Mouse (Mus musculus) stomach, postnatal 0 days (tissue): ENCODE measurements around the gene 4921536K21Rik. TPM values are rescaled to one million over a fixed set of nuclear protein-coding genes. Genes with fewer than 3 reads are reported as not detected.

Experiments used
- ATAC-seq: fragments of 200-750 bp; cut with Nextera tagmentation; 2 replicates; pipeline ENCODE4 v1.8.0; 2017; ENCODE audit not compliant: low FRiP score, low TSS enrichment
- DNase-seq: peaks from one replicate; pipeline ENCODE4 v3.0.0-alpha.2; 2016; ENCODE audit warnings: low spot score
- H3K27ac ChIP-seq: fragments of 300-500 bp; sonication (generic); replicated peaks from 2 replicates; pipeline ENCODE4 v1.5.1; 2014; ENCODE audit warnings: mild to moderate bottlenecking, control low read depth
- H3K27me3 ChIP-seq: fragments of 300-500 bp; sonication (generic); 2 replicates; pipeline ENCODE4 v1.6.1; 2014; ENCODE audit warnings: low read length; ENCODE audit not compliant: control insufficient read depth, insufficient read depth
- H3K36me3 ChIP-seq: fragments of 300-500 bp; sonication (generic); 2 replicates; pipeline ENCODE4 v1.6.1; 2014; ENCODE audit warnings: low read length, mixed read lengths; ENCODE audit not compliant: control insufficient read depth, insufficient read depth
- H3K4me1 ChIP-seq: fragments of 300-500 bp; sonication (generic); replicated peaks from 2 replicates; pipeline ENCODE4 v1.6.1; 2014; ENCODE audit warnings: antibody characterized with exemption; ENCODE audit not compliant: control insufficient read depth, insufficient read depth
- H3K4me2 ChIP-seq: fragments of 300-500 bp; sonication (generic); replicated peaks from 2 replicates; pipeline ENCODE4 v1.6.1; 2014; ENCODE audit warnings: low read depth, mild to moderate bottlenecking, control low read depth, moderate library complexity
- H3K4me3 ChIP-seq: fragments of 300-500 bp; sonication (generic); 2 replicates; pipeline ENCODE4 v1.5.1; 2014; ENCODE audit warnings: low read depth, low read length, control low read depth
- H3K9ac ChIP-seq: fragments of 300-500 bp; sonication (generic); 2 replicates; pipeline ENCODE4 v1.6.1; 2014; ENCODE audit warnings: mild to moderate bottlenecking, low read length, control low read depth, mixed read lengths
- H3K9me3 ChIP-seq: fragments of 300-500 bp; sonication (generic); 2 replicates; pipeline ENCODE4 v1.6.1; 2016; ENCODE audit warnings: low read length; ENCODE audit not compliant: control insufficient read depth
- CTCF ChIP-seq: IDR thresholded peaks from 2 replicates; pipeline ENCODE4 v1.5.1; 2016; ENCODE audit warnings: antibody characterized with exemption, low read depth, mild to moderate bottlenecking, moderate library complexity
- EP300 ChIP-seq: optimal IDR thresholded peaks from 2 replicates; pipeline ENCODE3; 2016; ENCODE audit warnings: antibody characterized with exemption
- WGBS: fragments of 180-500 bp; shearing (Covaris S2); extraction: QIAGEN DNeasy Blood & Tissue Kit; methylation state at CpG from one replicate; pipeline ENCODE4 v1.1.7; 2014; 5-methylcytosine and 5-hydroxymethylcytosine counted together
- polyA plus RNA-seq: library from polyadenylated mRNA; unstranded; fragments of >200 nt; fragmentation: Nextera tagmentation; extraction: Ambion mirVana; gene quantifications from 2 replicates; pipeline ENCODE4 v1.2.1, GENCODE M21; 2015

The 4921536K21Rik gene
- polyA plus RNA-seq, 1 experiment from 2014 or later: 0.12 TPM

GRCm38 (mm10) chr11:3895458-3895857, 560 bp upstream of the 4921536K21Rik start:
- Histone ChIP-seq H3K4me3 (peak overlapping the region; percentile 44), H3K9ac (peak overlapping the region; percentile 62), H3K9me3 (no peaks in the 10 kb centered on the region), H3K4me1 (no peaks in the 10 kb centered on the region), H3K36me3 (0 out of 2 replicates have a peak, but pooled peaks cover 2% of the 10 kb centered on the region), H3K27ac (0 out of 2 replicates have a peak overlapping the region, but pooled peaks have one; percentile 45), H3K4me2 (peak overlapping the region; percentile 88), H3K27me3 (no peaks in the 10 kb centered on the region)
- ATAC-seq: peak; percentile 51
- WGBS: 1% methylated on average over 10 of the region's 10 CpGs
- TF ChIP-seq CTCF: no peak
- TF ChIP-seq EP300: no peak
- DNase-seq: no peak

GRCm38 (mm10) chr11:3893970-3894369, 928 bp downstream of the 4921536K21Rik start:
- Histone ChIP-seq H3K4me2 (no peak overlapping the region; the same call in 1 of the 2 replicates), H3K9ac (no peak overlapping the region), H3K4me1 (no peaks in the 10 kb centered on the region), H3K9me3 (no peaks in the 10 kb centered on the region), H3K4me3 (no peak overlapping the region), H3K36me3 (no peaks in the 10 kb centered on the region), H3K27ac (no peak overlapping the region), H3K27me3 (no peaks in the 10 kb centered on the region)
- WGBS: 72% methylated on average over 6 of the region's 6 CpGs
- ATAC-seq (no peak), DNase-seq (no peak)
- TF ChIP-seq CTCF: no peak
- TF ChIP-seq EP300: no peak

GRCm38 (mm10) chr11:3887331-3887730, 7.6 kb downstream of the 4921536K21Rik start:
- Histone ChIP-seq H3K4me1 (no peaks in the 10 kb centered on the region), H3K27ac (no peak overlapping the region), H3K4me2 (no peak overlapping the region), H3K4me3 (no peak overlapping the region), H3K9me3 (no peaks in the 10 kb centered on the region), H3K27me3 (no peaks in the 10 kb centered on the region), H3K36me3 (no peaks in the 10 kb centered on the region), H3K9ac (no peak overlapping the region)
- DNase-seq: peak; percentile 30
- no peak for TF ChIP-seq EP300
- TF ChIP-seq CTCF: no peak
- ATAC-seq: peak; percentile 88
- 60% methylated on average over 5 of the region's 5 CpGs for WGBS

- TF ChIP-seq EP300 (no peak), CTCF (no peak)
- Histone ChIP-seq H3K36me3 (no peaks in the 10 kb centered on the region), H3K27me3 (no peaks in the 10 kb centered on the region), H3K4me1 (no peaks in the 10 kb centered on the region), H3K9me3 (no peaks in the 10 kb centered on the region), H3K27ac (no peak overlapping the region), H3K4me3 (no peak overlapping the region), H3K4me2 (no peak overlapping the region), H3K9ac (no peak overlapping the region)
- DNase-seq (no peak), ATAC-seq (no peak)
- 90% methylated on average over 3 of the region's 3 CpGs for WGBS
These were observed 11.2 kb downstream of the 4921536K21Rik start for GRCm38 (mm10) chr11:3883711-3884110.

- ATAC-seq: 0 out of 2 replicates have a peak, but pooled peaks have one; percentile 49
- Histone ChIP-seq H3K36me3 (no peaks in the 10 kb centered on the region), H3K4me2 (no peak overlapping the region), H3K9me3 (no peaks in the 10 kb centered on the region), H3K27ac (no peak overlapping the region), H3K27me3 (no peaks in the 10 kb centered on the region), H3K9ac (no peak overlapping the region), H3K4me1 (no peaks in the 10 kb centered on the region), H3K4me3 (no peak overlapping the region)
- peak; percentile 70 for DNase-seq
- TF ChIP-seq CTCF (peak; percentile 90), EP300 (no peak)
- 39% methylated on average over 2 of the region's 2 CpGs for WGBS
These were observed 15.1 kb downstream of the 4921536K21Rik start for GRCm38 (mm10) chr11:3879836-3880235.

- Histone ChIP-seq H3K4me2 (no peak overlapping the region), H3K36me3 (no peaks in the 10 kb centered on the region), H3K9ac (no peak overlapping the region), H3K9me3 (no peaks in the 10 kb centered on the region), H3K27me3 (no peaks in the 10 kb centered on the region), H3K4me1 (no peaks in the 10 kb centered on the region), H3K27ac (no peak overlapping the region), H3K4me3 (no peak overlapping the region)
- no peak for TF ChIP-seq CTCF
- no peak for TF ChIP-seq EP300
- DNase-seq (no peak), ATAC-seq (no peak)
- WGBS: 69% methylated on average over 7 of the region's 7 CpGs
These were observed 16.2 kb downstream of the 4921536K21Rik start for GRCm38 (mm10) chr11:3878660-3879059.
